Mouse (Mus musculus) WW6 (cell line): Measurements from ENCODE around the gene Atp10a.

Experiments
- DNase-seq: peaks from one replicate; pipeline ENCODE4 v3.0.0-alpha.2; 2013; ENCODE audit warnings: low read depth, low spot score

Gene Atp10a

GRCm38 (mm10) chr7:58736841-58737547, 81.0 kb downstream of the Atp10a start:
- no peak for DNase-seq

- DNase-seq, result no peak
Measured at GRCm38 (mm10) chr7:58740196-58740595, 84.2 kb downstream of the Atp10a start.

GRCm38 (mm10) chr7:58740842-58741241, 84.9 kb downstream of the Atp10a start:
- no peak for DNase-seq

- DNase-seq, result no peak
Measured at GRCm38 (mm10) chr7:58742009-58742408, 86.0 kb downstream of the Atp10a start.

GRCm38 (mm10) chr7:58742648-58743047, 86.7 kb downstream of the Atp10a start:
- no peak for DNase-seq

GRCm38 (mm10) chr7:58743362-58744320, 87.7 kb downstream of the Atp10a start:
- no peak for DNase-seq

GRCm38 (mm10) chr7:58746817-58747216, 90.9 kb downstream of the Atp10a start:
- no peak for DNase-seq

- DNase-seq, result no peak
Measured at GRCm38 (mm10) chr7:58749904-58750612, 94.1 kb downstream of the Atp10a start.

- DNase-seq, result no peak
Measured at GRCm38 (mm10) chr7:58752041-58752440, 96.1 kb downstream of the Atp10a start.

- no peak for DNase-seq
Measured at GRCm38 (mm10) chr7:58754076-58754475, 98.1 kb downstream of the Atp10a start.

GRCm38 (mm10) chr7:58754536-58754935, 98.6 kb downstream of the Atp10a start:
- no peak for DNase-seq

- DNase-seq, result no peak
Measured at GRCm38 (mm10) chr7:58755083-58755482, 99.1 kb downstream of the Atp10a start.

GRCm38 (mm10) chr7:58755846-58756245, 99.9 kb downstream of the Atp10a start:
- DNase-seq, result no peak

GRCm38 (mm10) chr7:58757331-58757730, 101.4 kb downstream of the Atp10a start:
- DNase-seq, result no peak

- DNase-seq, result no peak
Measured at GRCm38 (mm10) chr7:58758396-58758795, 102.4 kb downstream of the Atp10a start.

GRCm38 (mm10) chr7:58759265-58759664, 103.3 kb downstream of the Atp10a start:
- DNase-seq, result no peak

- DNase-seq, result no peak
Measured at GRCm38 (mm10) chr7:58767257-58767656, 111.3 kb downstream of the Atp10a start.

GRCm38 (mm10) chr7:58768253-58768652, 112.3 kb downstream of the Atp10a start:
- no peak for DNase-seq

- DNase-seq, result peak; percentile 18
Measured at GRCm38 (mm10) chr7:58770254-58770653, 114.3 kb downstream of the Atp10a start.

GRCm38 (mm10) chr7:58772048-58772690, 116.2 kb downstream of the Atp10a start:
- no peak for DNase-seq

GRCm38 (mm10) chr7:58779146-58779545, 123.2 kb downstream of the Atp10a start:
- no peak for DNase-seq
